Mouse (Mus musculus) testis, adult 2 months (tissue): ENCODE data around the gene Tex29. TPM values are rescaled to one million over a fixed set of nuclear protein-coding genes. Genes with fewer than 3 reads are reported as not detected.
"Not testable (repeated sequence)": the region's sequence is repeated elsewhere in the genome, so short reads cannot be mapped to it uniquely, and the experiment has no call there.

Experiments used
- H3K27ac ChIP-seq: fragments of 200-500 bp; 2 replicates; pipeline ENCODE4 v1.5.1; 2012; ENCODE audit warnings: low read depth, low read length; ENCODE audit not compliant: control insufficient read depth, insufficient read depth
- H3K27me3 ChIP-seq: fragments of 200-500 bp; 2 replicates; pipeline ENCODE4 v1.6.1; 2012; ENCODE audit warnings: mild to moderate bottlenecking, low read length, moderate library complexity; ENCODE audit not compliant: control insufficient read depth, insufficient read depth
- H3K36me3 ChIP-seq: fragments of 200-500 bp; 2 replicates; pipeline ENCODE4 v1.6.1; 2012; ENCODE audit warnings: mild to moderate bottlenecking, low read length; ENCODE audit not compliant: control insufficient read depth, insufficient read depth
- H3K4me1 ChIP-seq: fragments of 200-500 bp; 2 replicates; pipeline ENCODE4 v1.6.1; 2012; ENCODE audit warnings: low read length; ENCODE audit not compliant: control insufficient read depth, insufficient read depth
- H3K4me3 ChIP-seq: fragments of 200-500 bp; 2 replicates; pipeline ENCODE4 v1.5.1; 2012; ENCODE audit warnings: low read depth, mild to moderate bottlenecking, low read length, moderate library complexity, mixed read lengths; ENCODE audit not compliant: control insufficient read depth
- CTCF ChIP-seq: fragments of 200-500 bp; IDR thresholded peaks from 2 replicates; pipeline ENCODE4 v1.5.1; 2012; ENCODE audit warnings: low read depth, mild to moderate bottlenecking, inconsistent platforms, low read length, moderate library complexity; ENCODE audit not compliant: control insufficient read depth, insufficient read depth, insufficient replicate concordance
- POLR2A ChIP-seq: fragments of 200-500 bp; IDR thresholded peaks from 2 replicates; pipeline ENCODE4 v1.6.1; 2012; ENCODE audit warnings: low read depth, mild to moderate bottlenecking, inconsistent platforms, low read length, moderate library complexity; ENCODE audit not compliant: control insufficient read depth
- polyA plus RNA-seq: library from polyadenylated mRNA; depleted of rRNA; stranded (reverse); fragments of >200 nt; gene quantifications from 2 replicates; pipeline ENCODE4 v1.2.3, GENCODE M21; 2012

Gene Tex29
- polyA plus RNA-seq, 1 experiment, result 190 TPM

- H3K4me3 ChIP-seq, result peak overlapping the region; percentile 33
- no peaks in the 10 kb centered on the region for H3K36me3 ChIP-seq
- peak overlapping the region; percentile 16; the same call in 1 of the 2 replicates for H3K27ac ChIP-seq
Measured at GRCm38 (mm10) chr8:11844316-11844685, 4.0 kb downstream of the Tex29 start.

GRCm38 (mm10) chr8:11846807-11847206 is 6.5 kb downstream of the Tex29 start:
- Histone ChIP-seq H3K4me3 (no peak overlapping the region), H3K4me1 (no peaks in the 10 kb centered on the region; the same call in 1 of the 2 replicates), H3K36me3 (no peaks in the 10 kb centered on the region), H3K27me3 (no peaks in the 10 kb centered on the region), H3K27ac (no peak overlapping the region)
- TF ChIP-seq POLR2A (no peak), CTCF (no peak)

More at GRCm38 (mm10) chr8:11844316-11844685, 4.0 kb downstream of the Tex29 start:
- Histone ChIP-seq H3K4me1 (no peaks in the 10 kb centered on the region; the same call in 1 of the 2 replicates), H3K27me3 (no peaks in the 10 kb centered on the region)
- TF ChIP-seq CTCF (no peak), POLR2A (no peak)

DNA sequence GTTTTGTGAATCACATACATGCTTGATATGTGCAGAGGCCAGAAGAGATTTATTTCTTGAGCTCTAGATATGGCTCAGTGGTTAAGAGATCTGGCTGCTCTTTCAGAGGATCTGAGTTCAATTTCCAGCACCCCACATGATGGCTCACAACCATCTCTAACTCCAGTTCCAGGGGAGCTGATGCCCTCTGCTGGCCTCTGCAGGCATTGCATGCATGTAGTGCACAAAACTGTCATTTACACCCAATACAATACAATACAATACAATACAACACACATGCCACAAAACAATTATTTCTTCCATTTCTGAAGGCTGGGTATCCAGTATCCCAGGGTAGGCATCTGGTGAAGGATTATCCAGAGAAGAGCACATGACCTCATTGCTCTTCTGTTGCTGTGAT is 27.6 kb downstream of the Tex29 start:
- TF ChIP-seq CTCF (peak; percentile 84; the same call in 1 of the 2 replicates), POLR2A (no peak)
- Histone ChIP-seq H3K27me3 (no peaks in the 10 kb centered on the region), H3K4me3 (no peak overlapping the region), H3K36me3 (no peaks in the 10 kb centered on the region), H3K27ac (no peak overlapping the region), H3K4me1 (no peaks in the 10 kb centered on the region)

- not testable (repeated sequence) for H3K4me3 ChIP-seq, H3K4me1 ChIP-seq, H3K36me3 ChIP-seq, H3K27ac ChIP-seq, H3K27me3 ChIP-seq
Measured at GRCm38 (mm10) chr8:11874227-11874626, 34.0 kb downstream of the Tex29 start.

DNA sequence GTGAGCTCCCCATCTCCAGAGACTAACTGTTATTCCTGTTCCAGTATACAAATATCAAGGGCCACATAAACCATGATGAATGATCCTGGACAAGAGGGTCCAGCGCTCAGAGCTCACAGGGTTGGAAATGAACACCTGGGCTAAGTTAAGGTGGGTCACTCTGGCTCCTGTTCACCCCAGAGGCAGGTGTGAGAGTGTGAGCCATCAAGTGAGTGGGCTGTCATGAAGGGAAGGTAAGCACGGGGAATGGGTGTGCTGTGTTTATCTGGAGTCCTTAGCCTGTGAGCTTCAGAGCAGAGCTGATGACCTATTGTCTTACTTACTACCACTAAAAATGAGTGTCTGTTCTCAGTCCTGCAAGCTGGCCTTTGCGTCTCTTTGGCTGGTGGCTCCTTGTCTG is 44.4 kb downstream of the Tex29 start:
- Histone ChIP-seq H3K4me1 (no peaks in the 10 kb centered on the region), H3K4me3 (no peak overlapping the region), H3K27me3 (no peaks in the 10 kb centered on the region), H3K36me3 (no peaks in the 10 kb centered on the region), H3K27ac (no peak overlapping the region)
- TF ChIP-seq POLR2A, result no peak
- TF ChIP-seq CTCF, result no peak

DNA sequence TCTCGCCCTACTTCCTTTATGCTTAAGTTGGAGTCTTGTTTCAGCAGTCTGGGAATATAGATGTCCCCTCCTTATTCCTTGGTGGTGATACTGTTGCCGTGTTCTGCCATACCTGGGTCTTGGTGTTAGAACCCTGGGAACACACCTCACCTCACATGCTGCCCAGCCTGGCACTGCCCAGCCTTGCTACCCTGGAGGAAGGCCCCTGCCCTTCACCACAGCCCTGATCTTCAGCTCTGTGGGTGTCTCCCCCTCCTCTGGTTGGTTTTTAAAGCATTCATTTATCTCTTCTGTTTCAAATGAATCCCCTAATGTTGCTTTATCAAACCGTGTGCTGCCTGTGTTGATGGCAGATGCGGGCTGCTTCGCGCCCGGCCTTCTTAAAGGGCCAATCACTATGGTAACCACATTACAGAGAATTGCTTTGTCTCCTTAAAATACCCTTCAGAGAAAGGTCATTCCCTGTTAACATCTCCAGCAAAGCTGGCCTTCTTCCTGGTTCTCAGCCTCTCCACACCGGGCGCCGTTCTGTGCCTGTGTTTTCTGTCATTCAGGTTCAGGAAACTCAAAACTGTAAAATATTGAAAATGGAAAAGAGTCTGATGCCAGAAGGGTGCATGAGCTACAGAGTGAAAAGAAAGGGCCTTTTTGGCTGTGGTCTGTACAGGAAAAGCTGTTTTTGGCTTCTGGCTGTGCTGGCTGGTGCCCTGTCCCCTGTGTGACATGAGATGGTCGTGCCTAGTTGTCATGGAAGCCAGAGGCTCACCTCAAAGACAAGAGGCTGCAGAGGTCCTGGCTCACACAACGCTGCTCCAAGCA is 45.8 kb downstream of the Tex29 start:
- H3K27me3 ChIP-seq, result no peaks in the 10 kb centered on the region
- no peaks in the 10 kb centered on the region for H3K36me3 ChIP-seq
- TF ChIP-seq CTCF (no peak), POLR2A (no peak)
- H3K4me3 ChIP-seq, result no peak overlapping the region
- no peaks in the 10 kb centered on the region for H3K4me1 ChIP-seq
- no peak overlapping the region for H3K27ac ChIP-seq

- Histone ChIP-seq H3K36me3 (no peaks in the 10 kb centered on the region), H3K4me3 (no peak overlapping the region), H3K27ac (no peak overlapping the region)
Measured at GRCm38 (mm10) chr8:11886824-11887223, 46.5 kb downstream of the Tex29 start.

More at GRCm38 (mm10) chr8:11886824-11887223, 46.5 kb downstream of the Tex29 start:
- TF ChIP-seq POLR2A, result no peak
- no peak for TF ChIP-seq CTCF
- Histone ChIP-seq H3K4me1 (no peaks in the 10 kb centered on the region), H3K27me3 (no peaks in the 10 kb centered on the region)
